Mouse (Mus musculus) liver, postnatal 0 days (tissue): Measurements from ENCODE around the gene Ldhb.

Experiments
- CTCF ChIP-seq: sonication (generic); IDR thresholded peaks from 2 replicates; pipeline ENCODE4 v1.5.1; 2016; ENCODE audit warnings: antibody characterized with exemption, low read depth
- EP300 ChIP-seq: IDR thresholded peaks from 2 replicates; pipeline ENCODE4 v1.6.1; 2016; ENCODE audit warnings: antibody characterized with exemption, low read depth, mild to moderate bottlenecking

DNA sequence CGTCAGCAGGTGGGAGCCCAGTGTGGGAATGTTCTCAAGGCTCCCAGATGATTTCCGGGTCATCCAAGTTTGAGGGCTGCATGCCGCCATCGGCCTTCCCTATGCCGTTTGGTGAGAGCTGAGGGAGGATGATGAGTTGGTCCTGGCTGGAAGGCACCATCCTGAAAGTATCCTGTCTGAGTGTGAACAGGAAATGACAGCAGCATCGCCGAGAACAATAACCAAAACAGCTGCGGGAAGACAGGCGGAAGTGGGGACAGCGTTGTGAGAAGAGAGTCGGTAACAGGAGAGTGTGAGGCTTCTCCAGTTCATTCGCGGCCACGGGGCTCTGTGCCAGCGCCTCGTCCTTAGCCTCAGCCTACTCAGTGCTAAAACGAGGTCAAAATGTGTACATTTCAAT, 30.7 kb upstream of the Ldhb start:
- no peak for TF ChIP-seq CTCF
- TF ChIP-seq EP300: peak; percentile 57
